Mouse (Mus musculus): Measurements from ENCODE around the gene Zfp763. TPM values are rescaled to one million over a fixed set of nuclear protein-coding genes. Genes with fewer than 3 reads are reported as not detected.
"Not testable (repeated sequence)": the region's sequence is repeated elsewhere in the genome, so short reads cannot be mapped to it uniquely, and the experiment has no call there.

The Zfp763 gene
- total RNA-seq (2021): 10 to 100 TPM; 18.6 to 20.3 TPM
- long read RNA-seq, experiment 1, transcript Zfp763-201 (4 exons, 3,407 nt): major isoform, 16 of 17 reads
- long read RNA-seq, experiment 1, partial matches to known transcripts: 0 of 17 reads
- long read RNA-seq, experiment 1, other reads (novel, unspliced or antisense): 1 of 17 reads
- long read RNA-seq, experiment 2, transcript Zfp763-201 (4 exons, 3,407 nt): major isoform, 17 of 19 reads
- long read RNA-seq, experiment 2, partial matches to known transcripts: 0 of 19 reads
- long read RNA-seq, experiment 2, other reads (novel, unspliced or antisense): 1 of 19 reads

- DNase-seq (ENCODE audit: low spot score in 2 of 2): peak; percentile 79 to 87
Measured at GRCm38 (mm10) chr17:33032900-33033891, at the start of gene Zfp763. Zfp763 (minus strand) TSS chr17:33033402.

- no peak for DNase-seq (ENCODE audit: low spot score in 2 of 2)
Measured at GRCm38 (mm10) chr17:33067958-33068357, 34.8 kb upstream of the Zfp763 start, which contains the start of gene 4921501E09Rik. 4921501E09Rik (minus strand) TSS chr17:33068058.

- DNase-seq (ENCODE audit: low spot score in 2 of 2): no peak
Measured at GRCm38 (mm10) chr17:33063001-33063400, 29.8 kb upstream of the Zfp763 start.

GRCm38 (mm10) chr17:33058791-33059190, 25.6 kb upstream of the Zfp763 start:
- peak in 1 of 2 experiments; percentile 1 for DNase-seq (ENCODE audit: low spot score in 2 of 2)

GRCm38 (mm10) chr17:33032376-33032775, 826 bp downstream of the Zfp763 start:
- DNase-seq (ENCODE audit: low spot score in 2 of 2): no peak

GRCm38 (mm10) chr17:33020434-33020833, 12.8 kb downstream of the Zfp763 start:
- DNase-seq (ENCODE audit: low spot score in 2 of 2): not testable (repeated sequence)

- DNase-seq (ENCODE audit: low spot score in 2 of 2): no peak
Measured at GRCm38 (mm10) chr17:33008337-33008736, 24.9 kb downstream of the Zfp763 start.

GRCm38 (mm10) chr17:32998492-32998891, 34.7 kb downstream of the Zfp763 start:
- DNase-seq (ENCODE audit: low spot score in 2 of 2): no peak

- peak; percentile 92 to 94 for DNase-seq (ENCODE audit: low spot score in 2 of 2)
Measured at GRCm38 (mm10) chr17:32992699-32993474, 40.3 kb downstream of the Zfp763 start, which contains the start of gene Zfp952. Zfp952 (plus strand) TSS chr17:32993129.

GRCm38 (mm10) chr17:32991965-32992698, 41.1 kb downstream of the Zfp763 start:
- no peak for DNase-seq (ENCODE audit: low spot score in 2 of 2)

GRCm38 (mm10) chr17:32986301-32986700, 46.9 kb downstream of the Zfp763 start:
- no peak for DNase-seq (ENCODE audit: low spot score in 2 of 2)

GRCm38 (mm10) chr17:32981361-32981760, 51.8 kb downstream of the Zfp763 start:
- DNase-seq (ENCODE audit: low spot score in 2 of 2): no peak

Other genes with a start within 250 kb of the Zfp763 start
- gene Zfp871, start 245.1 kb downstream of the Zfp763 start, total RNA-seq (2021): 10 to 100 TPM; 80.3 to 82.6 TPM
- gene Zfp811, start 223.5 kb downstream of the Zfp763 start, total RNA-seq (2021): 10 to 100 TPM in 1 of 2 experiments, 1 to 10 TPM in 1; 7.9 to 10.4 TPM
- gene Zfp799, start 203.1 kb downstream of the Zfp763 start, total RNA-seq (2021): 10 to 100 TPM; 23.0 to 26.0 TPM
- gene Zfp870, start 141.8 kb downstream of the Zfp763 start, total RNA-seq (2021): 10 to 100 TPM in 1 of 2 experiments, 1 to 10 TPM in 1; 8.9 to 11.1 TPM
- gene Cyp4f14, start 116.1 kb downstream of the Zfp763 start, total RNA-seq (2021): 1 to 10 TPM; 2.6 to 3.8 TPM
- 10 to 100 TPM; 22.6 to 25.2 TPM for gene Cyp4f13, start 86.0 kb downstream of the Zfp763 start, total RNA-seq (2021)
- 1 to 10 TPM; 4.0 to 4.8 TPM for gene Zfp472, start 67.6 kb downstream of the Zfp763 start, total RNA-seq (2021)
- 10 to 100 TPM; 18.6 to 19.2 TPM for gene Zfp952, start 40.3 kb downstream of the Zfp763 start, total RNA-seq (2021)
- not detected for gene 4921501E09Rik, start 34.7 kb upstream of the Zfp763 start, total RNA-seq (2021)
- gene Zfp563, start 55.9 kb upstream of the Zfp763 start, total RNA-seq (2021): 10 to 100 TPM; 15.6 to 20.5 TPM
- gene Morc2b, start 106.3 kb upstream of the Zfp763 start, total RNA-seq (2021): 1 to 10 TPM; 1.2 to 1.4 TPM
- not detected for gene Olfr55, start 135.0 kb upstream of the Zfp763 start, total RNA-seq (2021)
- gene Olfr239, start 157.9 kb upstream of the Zfp763 start, total RNA-seq (2021): not detected
- gene Olfr1564, start 188.3 kb upstream of the Zfp763 start, total RNA-seq (2021): under 1 TPM; 0.53 to 0.79 TPM
- gene Zfp955a, start 221.7 kb upstream of the Zfp763 start, total RNA-seq (2021): 10 to 100 TPM; 10.7 to 11.9 TPM
- gene Olfr63, start 231.3 kb upstream of the Zfp763 start, total RNA-seq (2021): under 1 TPM in 1 of 2 experiments, not detected in 1; 0.05 TPM

All from layer of hippocampus, postnatal 14 days (tissue).